ENCODE assay signal across 28 mouse cellular contexts in the genomic region with DNA sequence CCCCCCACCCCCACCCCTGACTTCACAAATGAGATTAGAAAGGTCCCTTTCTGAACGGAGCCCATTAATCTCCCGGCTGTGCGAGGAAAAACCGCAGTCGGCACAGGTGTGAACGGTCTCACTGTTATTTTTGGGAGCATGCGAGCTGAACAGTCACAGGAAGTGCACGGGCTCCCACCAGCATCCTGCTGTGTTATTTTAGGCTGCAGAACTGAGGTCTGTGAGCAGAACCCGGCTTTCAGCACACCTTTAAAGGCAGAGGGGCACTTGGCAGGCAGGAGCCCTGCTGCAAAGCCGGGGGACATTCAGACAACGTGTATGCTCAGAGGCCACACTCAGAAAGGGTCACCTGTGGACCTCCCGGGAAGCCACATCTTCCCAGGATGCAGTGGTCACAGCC.
DNase-seq lines count a peak whose midpoint lies in the region; ATAC-seq and TF ChIP-seq lines count a peak whose summit lies in the region.
"Had no signal": no experiment of that assay in that cellular context is flagged by ENCODE, and none has a peak within 500 bp of the region (broad histone marks: within the 10 kb centered on the region; RNA-seq: fewer than 3 reads in every experiment).

No protein-coding gene starts in this region.

- no peak overlapping the region for H3K27ac ChIP-seq in embryonic facial prominence, embryonic 14.5 days (replicated peaks; ENCODE audit: low read depth, low read length)
- no peak overlapping the region for H3K27ac ChIP-seq in embryonic facial prominence, embryonic 10.5 days (replicated peaks)
- H3K27ac ChIP-seq in stomach, embryonic 14.5 days (ENCODE audit: low read length), result peak overlapping the region; percentile 49; the same call in 1 of the 2 replicates
- no peak overlapping the region for H3K27ac ChIP-seq in stomach, postnatal 0 days (replicated peaks)
- H3K27ac ChIP-seq: heart, embryonic 13.5 days; hindbrain, embryonic 10.5 days; hindbrain, embryonic 15.5 days; lung, embryonic 15.5 days; midbrain, embryonic 10.5 days; neural tube, embryonic 12.5 days had no signal

- no peaks in the 10 kb centered on the region for H3K9me3 ChIP-seq in embryonic facial prominence, embryonic 14.5 days (ENCODE audit: control insufficient read depth, low read length)
- peaks cover 4% of the 10 kb centered on the region; the same call in 1 of the 2 replicates for H3K9me3 ChIP-seq in embryonic facial prominence, embryonic 10.5 days
- no peaks in the 10 kb centered on the region for H3K9me3 ChIP-seq in stomach, embryonic 14.5 days (ENCODE audit: control insufficient read depth, low read depth, low read length)
- H3K9me3 ChIP-seq in stomach, postnatal 0 days (ENCODE audit: control insufficient read depth, low read length), result no peaks in the 10 kb centered on the region
- H3K9me3 ChIP-seq: hindbrain, embryonic 10.5 days; hindbrain, embryonic 15.5 days; lung, embryonic 15.5 days; midbrain, embryonic 10.5 days; neural tube, embryonic 12.5 days had no signal

- no peaks in the 10 kb centered on the region for H3K36me3 ChIP-seq in embryonic facial prominence, embryonic 14.5 days (ENCODE audit: control insufficient read depth, insufficient read depth, low read length)
- no peaks in the 10 kb centered on the region for H3K36me3 ChIP-seq in embryonic facial prominence, embryonic 10.5 days (replicated peaks)
- no peaks in the 10 kb centered on the region for H3K36me3 ChIP-seq in stomach, embryonic 14.5 days (ENCODE audit: control insufficient read depth, insufficient read depth, low read length)
- no peaks in the 10 kb centered on the region for H3K36me3 ChIP-seq in stomach, postnatal 0 days (ENCODE audit: control insufficient read depth, insufficient read depth, low read length)
- H3K36me3 ChIP-seq: heart, embryonic 13.5 days; hindbrain, embryonic 10.5 days; hindbrain, embryonic 15.5 days; lung, embryonic 15.5 days; midbrain, embryonic 10.5 days; neural tube, embryonic 12.5 days had no signal

- 40% methylated on average over 12 of the region's 12 CpGs for WGBS in embryonic facial prominence, embryonic 14.5 days
- WGBS in embryonic facial prominence, embryonic 10.5 days, result 58% methylated on average over 12 of the region's 12 CpGs
- 17% methylated on average over 12 of the region's 12 CpGs for WGBS in stomach, embryonic 14.5 days
- WGBS in stomach, postnatal 0 days, result 18% methylated on average over 12 of the region's 12 CpGs

- H3K4me3 ChIP-seq in embryonic facial prominence, embryonic 14.5 days (ENCODE audit: low read depth, low read length), result no peak overlapping the region
- H3K4me3 ChIP-seq in embryonic facial prominence, embryonic 10.5 days, result no peak overlapping the region
- H3K4me3 ChIP-seq in stomach, embryonic 14.5 days (ENCODE audit: low read depth, low read length), result no peak overlapping the region
- no peak overlapping the region for H3K4me3 ChIP-seq in stomach, postnatal 0 days (ENCODE audit: low read depth, low read length)
- H3K4me3 ChIP-seq: heart, embryonic 13.5 days; hindbrain, embryonic 10.5 days; hindbrain, embryonic 15.5 days; lung, embryonic 15.5 days; midbrain, embryonic 10.5 days; myocyte; neural tube, embryonic 12.5 days had no signal

- TF ChIP-seq CTCF in stomach, postnatal 0 days (IDR thresholded peaks at IDR 0.05; ENCODE audit: low read depth), result no peak

- no peak overlapping the region for H3K4me2 ChIP-seq in embryonic facial prominence, embryonic 14.5 days (ENCODE audit: low read depth, low read length)
- no peak overlapping the region for H3K4me2 ChIP-seq in stomach, embryonic 14.5 days (replicated peaks; ENCODE audit: low read depth, low read length)
- no peak overlapping the region for H3K4me2 ChIP-seq in stomach, postnatal 0 days (replicated peaks; ENCODE audit: low read depth)
- H3K4me2 ChIP-seq: heart, embryonic 13.5 days; hindbrain, embryonic 15.5 days; lung, embryonic 15.5 days; neural tube, embryonic 12.5 days had no signal

- H3K9ac ChIP-seq in embryonic facial prominence, embryonic 14.5 days (ENCODE audit: low read depth, low read length), result no peak overlapping the region
- H3K9ac ChIP-seq in stomach, embryonic 14.5 days (replicated peaks; ENCODE audit: low read depth, low read length), result no peak overlapping the region
- no peak overlapping the region for H3K9ac ChIP-seq in stomach, postnatal 0 days (ENCODE audit: low read length)
- H3K9ac ChIP-seq: heart, embryonic 13.5 days; hindbrain, embryonic 15.5 days; lung, embryonic 15.5 days; neural tube, embryonic 12.5 days had no signal

- no peak for ATAC-seq in embryonic facial prominence, embryonic 14.5 days (ENCODE audit: low read depth)
- ATAC-seq in stomach, embryonic 14.5 days (ENCODE audit: insufficient number of reproducible peaks, insufficient read depth, low FRiP score, low read depth), result no peak
- no peak for ATAC-seq in stomach, postnatal 0 days (ENCODE audit: low FRiP score, low TSS enrichment)
- ATAC-seq: activated CD4-positive, CD25-positive, alpha-beta regulatory T cell, adult 4 months; forebrain, embryonic 16.5 days; inflammation-experienced regulatory T-cells, adult 6 months had no signal

- H3K27me3 ChIP-seq in embryonic facial prominence, embryonic 14.5 days (replicated peaks; ENCODE audit: control insufficient read depth, insufficient read depth, low read length), result peaks cover 5% of the 10 kb centered on the region; the same call in 1 of the 2 replicates
- peaks cover 95% of the 10 kb centered on the region for H3K27me3 ChIP-seq in embryonic facial prominence, embryonic 10.5 days (replicated peaks; ENCODE audit: low read depth, poor library complexity, severe bottlenecking)
- H3K27me3 ChIP-seq in stomach, embryonic 14.5 days (ENCODE audit: control insufficient read depth, insufficient read depth, low read length), result no peaks in the 10 kb centered on the region
- no peaks in the 10 kb centered on the region for H3K27me3 ChIP-seq in stomach, postnatal 0 days (ENCODE audit: control insufficient read depth, insufficient read depth, low read length)
- H3K27me3 ChIP-seq: hindbrain, embryonic 15.5 days had no signal

- no peaks in the 10 kb centered on the region for H3K4me1 ChIP-seq in embryonic facial prominence, embryonic 14.5 days (ENCODE audit: control insufficient read depth, insufficient read depth, low read length)
- peaks cover 45% of the 10 kb centered on the region for H3K4me1 ChIP-seq in embryonic facial prominence, embryonic 10.5 days
- peaks cover 26% of the 10 kb centered on the region for H3K4me1 ChIP-seq in stomach, embryonic 14.5 days (ENCODE audit: control insufficient read depth, insufficient read depth, low read length)
- no peaks in the 10 kb centered on the region for H3K4me1 ChIP-seq in stomach, postnatal 0 days (replicated peaks; ENCODE audit: control insufficient read depth, insufficient read depth)
- H3K4me1 ChIP-seq: hindbrain, embryonic 15.5 days had no signal

- peak; percentile 26 for DNase-seq in embryonic facial prominence, embryonic 14.5 days (ENCODE audit: low spot score)
- no peak for DNase-seq in embryonic facial prominence, embryonic 10.5 days (ENCODE audit: low spot score)
- no peak for DNase-seq in stomach, postnatal 0 days (ENCODE audit: low spot score)
- DNase-seq in thymus, postnatal 10 days (ENCODE audit: low spot score in 2 of 2), result peak; percentile 64 to 65
- no peak for DNase-seq in spleen, postnatal 10 days (ENCODE audit: low spot score in 2 of 2)
- DNase-seq in frontal cortex, postnatal 10 days (ENCODE audit: low spot score in 2 of 2), result no peak
- no peak for DNase-seq in frontal cortex, postnatal 36 days (ENCODE audit: low spot score in 2 of 2)
- DNase-seq: adrenal gland, adult 2 months; cerebellum, adult 8-10 months; cerebellum, postnatal 25 days; gastrocnemius, postnatal 25 days; heart, adult 11 months; heart, postnatal 14 days; kidney, postnatal 14 days; layer of hippocampus, adult 9-11 months; right cerebral cortex, adult 18-20 months; spleen, adult 18-20 months had no signal

- TF ChIP-seq EP300 in stomach, postnatal 0 days (optimal IDR thresholded peaks at IDR 0.05), result no peak

Comparison
In these comparisons a context has a peak if more than half of its experiments do, and no peak if none do; other contexts are left out.
1. DNase-seq: peak in embryonic facial prominence, embryonic 14.5 days (single experiment) and thymus, postnatal 10 days (2 of 2); none in embryonic facial prominence, embryonic 10.5 days (single experiment), stomach, postnatal 0 days (single experiment), spleen, postnatal 10 days (0 of 2), frontal cortex, postnatal 10 days (0 of 2) and frontal cortex, postnatal 36 days (0 of 2).